ENCODE assay signal across 12 mouse cellular contexts in genomic region chr12:111945765-111946655, GRCm38 (mm10). TPM values are rescaled to one million over a fixed set of nuclear protein-coding genes. Genes with fewer than 3 reads are reported as not detected.
DNase-seq lines count a peak whose midpoint lies in the region; ATAC-seq and TF ChIP-seq lines count a peak whose summit lies in the region.
"Not testable (repeated sequence)": the region's sequence is repeated elsewhere in the genome, so short reads cannot be mapped to it uniquely, and the experiment has no call there.
"Had no signal": no experiment of that assay in that cellular context is flagged by ENCODE, and none has a peak within 500 bp of the region (broad histone marks: within the 10 kb centered on the region; RNA-seq: fewer than 3 reads in every experiment).

No protein-coding gene starts in this region.

- not testable (repeated sequence) for H3K36me3 ChIP-seq in heart, embryonic 14.5 days (ENCODE audit: control insufficient read depth, insufficient read depth, low read length); limb, embryonic 12.5 days; lung, embryonic 16.5 days (ENCODE audit: control insufficient read depth, insufficient read depth, low read length); midbrain, postnatal 0 days (ENCODE audit: insufficient read depth, low read length)

- H3K4me3 ChIP-seq in embryonic fibroblast, embryonic 13.5 days (ENCODE audit: insufficient read depth, low read length); heart, embryonic 14.5 days (ENCODE audit: control insufficient read depth in 1 of 2, insufficient read depth in 1 of 2, low read depth in 1 of 2, low read length in 2 of 2); limb, embryonic 12.5 days (replicated peaks); lung, embryonic 16.5 days (ENCODE audit: low read length); midbrain, postnatal 0 days (ENCODE audit: low read depth, low read length): not testable (repeated sequence)

- peak overlapping the region; percentile 46; the same call in 1 of the 2 replicates for H3K9ac ChIP-seq in heart, embryonic 14.5 days (ENCODE audit: low read length)
- not testable (repeated sequence) for H3K9ac ChIP-seq in limb, embryonic 12.5 days (replicated peaks); midbrain, postnatal 0 days (replicated peaks; ENCODE audit: low read length, poor library complexity, severe bottlenecking)
- peak overlapping the region; percentile 19; the same call in 1 of the 2 replicates for H3K9ac ChIP-seq in lung, embryonic 16.5 days (ENCODE audit: low read length)

- not testable (repeated sequence) for H3K9me3 ChIP-seq in heart, embryonic 14.5 days (ENCODE audit: control insufficient read depth, low read length); limb, embryonic 12.5 days; lung, embryonic 16.5 days (ENCODE audit: control insufficient read depth, low read length); midbrain, postnatal 0 days (ENCODE audit: low read length)

- CTCF ChIA-PET in Patski (lab: Charles Lee) = interaction anchor here (0.7 to 1.9 kb wide), 6 partner anchors 9 to 122 kb away, joined by 3 to 4 read pairs (median 4); no protein-coding TSS in a partner anchor

- POLR2A ChIA-PET in Patski (lab: Charles Lee) = interaction anchor here (0.5 kb wide), 1 partner anchor 82 kb away, joined by 3 read pairs; no protein-coding TSS in a partner anchor

- DNase-seq in Patski (ENCODE audit: low read depth, low spot score); midbrain, postnatal 0 days (ENCODE audit: low spot score): not testable (repeated sequence)
- peak; percentile 23 for DNase-seq in induced T-regulatory cell, adult 2 months (ENCODE audit: low read depth)
- peak; percentile 3 for DNase-seq in thymus, postnatal 0 days (ENCODE audit: low spot score)

- peak; percentile 25 for ATAC-seq in Patski
- ATAC-seq in heart, embryonic 14.5 days (ENCODE audit: insufficient number of reproducible peaks, insufficient read depth, low FRiP score, low read depth) = peak; percentile 75
- peak; percentile 51; the same call in 1 of the 2 replicates for ATAC-seq in limb, embryonic 12.5 days (ENCODE audit: insufficient number of reproducible peaks, insufficient read depth, low FRiP score, low TSS enrichment, low read depth)
- ATAC-seq in lung, embryonic 16.5 days (ENCODE audit: low read depth) = peak; percentile 77
- ATAC-seq in midbrain, postnatal 0 days (ENCODE audit: low FRiP score) = 0 out of 2 replicates have a peak, but pooled peaks have one; percentile 52

- TF ChIP-seq POLR2A in embryonic fibroblast, embryonic 13.5 days (IDR thresholded peaks at IDR 0.05; ENCODE audit: low read depth, low read length) = not testable (repeated sequence)

- H3K4me1 ChIP-seq in embryonic fibroblast, embryonic 13.5 days (ENCODE audit: control insufficient read depth, insufficient read depth, low read length); midbrain, postnatal 0 days (ENCODE audit: insufficient read depth, low read length): not testable (repeated sequence)
- peaks cover 21 to 24% of the 10 kb centered on the region in 2 experiments for H3K4me1 ChIP-seq in heart, embryonic 14.5 days (ENCODE audit: control insufficient read depth in 2 of 2, insufficient read depth in 2 of 2, low read length in 2 of 2)
- peaks cover 24% of the 10 kb centered on the region for H3K4me1 ChIP-seq in limb, embryonic 12.5 days (replicated peaks)
- H3K4me1 ChIP-seq in lung, embryonic 16.5 days (replicated peaks; ENCODE audit: control insufficient read depth, insufficient read depth, low read length) = peaks cover 32% of the 10 kb centered on the region

- H3K4me2 ChIP-seq in heart, embryonic 14.5 days (ENCODE audit: low read length) = peak overlapping the region; percentile 38
- not testable (repeated sequence) for H3K4me2 ChIP-seq in limb, embryonic 12.5 days; lung, embryonic 16.5 days (ENCODE audit: low read depth, low read length); midbrain, postnatal 0 days (ENCODE audit: low read depth, low read length, poor library complexity, severe bottlenecking)

- WGBS in heart, embryonic 14.5 days = 52% methylated on average over 7 of the region's 15 CpGs
- 61% methylated on average over 12 of the region's 15 CpGs for WGBS in limb, embryonic 12.5 days
- 35% methylated on average over 9 of the region's 15 CpGs for WGBS in lung, embryonic 16.5 days
- WGBS in midbrain, postnatal 0 days = 60% methylated on average over 8 of the region's 15 CpGs

- peak overlapping the region; percentile 25 for H3K27ac ChIP-seq in embryonic fibroblast, embryonic 13.5 days (ENCODE audit: insufficient read depth, low read length)
- peak overlapping the region; percentile 94 to 95 for H3K27ac ChIP-seq in heart, embryonic 14.5 days (replicated peaks in 1 of 2; ENCODE audit: control insufficient read depth in 1 of 2, insufficient read depth in 1 of 2, low read depth in 2 of 2, low read length in 2 of 2)
- H3K27ac ChIP-seq in limb, embryonic 12.5 days = peak overlapping the region; percentile 79
- peak overlapping the region; percentile 85 for H3K27ac ChIP-seq in lung, embryonic 16.5 days (ENCODE audit: low read length)
- H3K27ac ChIP-seq in midbrain, postnatal 0 days (ENCODE audit: low read depth, low read length) = not testable (repeated sequence)

- not testable (repeated sequence) for H3K27me3 ChIP-seq in Patski; heart, embryonic 14.5 days (ENCODE audit: control insufficient read depth, insufficient read depth, low read length); limb, embryonic 12.5 days; lung, embryonic 16.5 days (ENCODE audit: control insufficient read depth, insufficient read depth, low read depth, low read length); midbrain, postnatal 0 days (ENCODE audit: insufficient read depth, low read length)

- TF ChIP-seq CTCF in Patski (IDR thresholded peaks at IDR 0.05); embryonic fibroblast, embryonic 13.5 days (IDR thresholded peaks at IDR 0.05; ENCODE audit: borderline replicate concordance, insufficient read depth, low read length); midbrain, postnatal 0 days (IDR thresholded peaks at IDR 0.05): not testable (repeated sequence)

- in situ Hi-C loops in Patski (cut with MboI; ENCODE audit: low pct_unique_long_range_greater_than_20kb) = not testable (repeated sequence)

RNA-seq across cellular contexts. Expression of gene Atp5mpl, which starts 20.8 kb away (rescaled TPM):
- polyA plus RNA-seq in Patski (2021) = 472 TPM
- polyA plus RNA-seq in embryonic fibroblast, embryonic 13.5 days (2011; ENCODE audit: insufficient read length, low read depth, missing spikeins) = 334 and 342 TPM in 2 replicates
- polyA plus RNA-seq in heart, embryonic 14.5 days (2014; fragmentation: Nextera tagmentation; extraction: Ambion mirVana) = 1,909 and 2,053 TPM in 2 replicates
- 648 and 683 TPM in 2 replicates for polyA plus RNA-seq in limb, embryonic 12.5 days (2016; fragmentation: Nextera tagmentation; extraction: Ambion mirVana)
- polyA plus RNA-seq in lung, embryonic 16.5 days (2015; fragmentation: Nextera tagmentation; extraction: Ambion mirVana) = 621 and 663 TPM in 2 replicates
- total RNA-seq in midbrain, postnatal 0 days (2014; rRNA removed) = 172 and 371 TPM in 2 replicates
- 836 and 886 TPM in 2 replicates for polyA plus RNA-seq in midbrain, postnatal 0 days (2015; fragmentation: Nextera tagmentation; extraction: Ambion mirVana)
- 879 and 927 TPM in 2 replicates for polyA plus RNA-seq in thymus, postnatal 0 days (2015; fragmentation: Nextera tagmentation; extraction: Ambion mirVana)

RNA-seq across cellular contexts. Expression of gene Tdrd9, which starts 25.3 kb away (rescaled TPM):
- polyA plus RNA-seq in Patski (2021) = 0.21 TPM
- not detected in 2 replicates for polyA plus RNA-seq in embryonic fibroblast, embryonic 13.5 days (2011; ENCODE audit: insufficient read length, low read depth, missing spikeins)
- polyA plus RNA-seq in heart, embryonic 14.5 days (2014; fragmentation: Nextera tagmentation; extraction: Ambion mirVana) = 0.16 and 0.49 TPM in 2 replicates
- polyA plus RNA-seq in limb, embryonic 12.5 days (2016; fragmentation: Nextera tagmentation; extraction: Ambion mirVana) = 0.97 and 1.4 TPM in 2 replicates
- 0.18 and 0.23 TPM in 2 replicates for polyA plus RNA-seq in lung, embryonic 16.5 days (2015; fragmentation: Nextera tagmentation; extraction: Ambion mirVana)
- 0.19 and 1.5 TPM in 2 replicates for total RNA-seq in midbrain, postnatal 0 days (2014; rRNA removed)
- 0.26 and 0.39 TPM in 2 replicates for polyA plus RNA-seq in midbrain, postnatal 0 days (2015; fragmentation: Nextera tagmentation; extraction: Ambion mirVana)
- polyA plus RNA-seq in thymus, postnatal 0 days (2015; fragmentation: Nextera tagmentation; extraction: Ambion mirVana) = 0.12 and 0.16 TPM in 2 replicates

RNA-seq across cellular contexts. Expression of gene Rd3l, which starts 35.1 kb away (rescaled TPM):
- polyA plus RNA-seq in Patski (2021) = not detected
- polyA plus RNA-seq in embryonic fibroblast, embryonic 13.5 days (2011; ENCODE audit: insufficient read length, low read depth, missing spikeins) = not detected in 2 replicates
- polyA plus RNA-seq in heart, embryonic 14.5 days (2014; fragmentation: Nextera tagmentation; extraction: Ambion mirVana) = 1.0 and 1.9 TPM in 2 replicates
- not detected in 2 replicates for polyA plus RNA-seq in limb, embryonic 12.5 days (2016; fragmentation: Nextera tagmentation; extraction: Ambion mirVana)
- polyA plus RNA-seq in lung, embryonic 16.5 days (2015; fragmentation: Nextera tagmentation; extraction: Ambion mirVana) = not detected in 2 replicates
- 0.38 TPM in 1 of 2 replicates, not detected in the other for total RNA-seq in midbrain, postnatal 0 days (2014; rRNA removed)
- polyA plus RNA-seq in midbrain, postnatal 0 days (2015; fragmentation: Nextera tagmentation; extraction: Ambion mirVana) = 0.34 TPM in 1 of 2 replicates, not detected in the other
- not detected in 2 replicates for polyA plus RNA-seq in thymus, postnatal 0 days (2015; fragmentation: Nextera tagmentation; extraction: Ambion mirVana)
- total RNA-seq: adrenal gland, postnatal 4 days; gastrocnemius, postnatal 25 days had no signal
- polyA plus RNA-seq: forebrain, embryonic 13.5 days; midbrain, embryonic 12.5 days had no signal

RNA-seq across cellular contexts. Expression of gene Ppp1r13b, which starts 38.1 kb away (rescaled TPM):
- 6.9 TPM for polyA plus RNA-seq in Patski (2021)
- polyA plus RNA-seq in embryonic fibroblast, embryonic 13.5 days (2011; ENCODE audit: insufficient read length, low read depth, missing spikeins) = 8.8 and 9.4 TPM in 2 replicates
- polyA plus RNA-seq in heart, embryonic 14.5 days (2014; fragmentation: Nextera tagmentation; extraction: Ambion mirVana) = 15.4 and 15.5 TPM in 2 replicates
- 11.5 and 13.0 TPM in 2 replicates for polyA plus RNA-seq in limb, embryonic 12.5 days (2016; fragmentation: Nextera tagmentation; extraction: Ambion mirVana)
- polyA plus RNA-seq in lung, embryonic 16.5 days (2015; fragmentation: Nextera tagmentation; extraction: Ambion mirVana) = 11.3 and 15.9 TPM in 2 replicates
- total RNA-seq in midbrain, postnatal 0 days (2014; rRNA removed) = 58.5 and 79.3 TPM in 2 replicates
- polyA plus RNA-seq in midbrain, postnatal 0 days (2015; fragmentation: Nextera tagmentation; extraction: Ambion mirVana) = 38.5 and 47.0 TPM in 2 replicates
- polyA plus RNA-seq in thymus, postnatal 0 days (2015; fragmentation: Nextera tagmentation; extraction: Ambion mirVana) = 17.0 and 18.3 TPM in 2 replicates

Comparison
In these comparisons a context has a peak if more than half of its experiments do, and no peak if none do; other contexts are left out.
1. ATAC-seq: peak in every context shown above with its lines; median percentile 77 in lung, embryonic 16.5 days; 75 in heart, embryonic 14.5 days; 52 in midbrain, postnatal 0 days; 51 in limb, embryonic 12.5 days; 25 in Patski.